Mouse (Mus musculus): Measurements from ENCODE around the gene Cep112. TPM values are rescaled to one million over a fixed set of nuclear protein-coding genes. Genes with fewer than 3 reads are reported as not detected.

Gene Cep112
- polyA plus RNA-seq, 1 experiment: 1.3 TPM

DNA sequence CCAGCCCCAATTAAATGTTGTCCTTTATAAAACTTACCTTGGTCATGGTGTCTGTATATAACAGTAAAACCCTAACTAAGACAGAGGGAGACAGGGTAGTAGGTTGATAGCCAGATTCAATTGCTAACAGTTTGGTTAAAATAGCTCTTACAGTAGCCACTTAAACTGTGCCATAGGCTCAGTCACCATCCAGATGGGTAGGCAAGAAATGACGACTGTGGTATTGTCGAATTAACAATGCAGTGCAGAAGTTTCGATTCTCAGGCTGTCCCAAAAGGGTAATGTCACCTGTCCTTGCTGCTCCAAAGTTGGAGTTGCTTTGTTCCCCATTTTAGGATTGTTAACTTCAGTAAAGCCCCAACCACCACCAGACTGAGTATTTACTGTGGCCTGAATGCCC, 446.8 kb downstream of the Cep112 start:
- 95% methylated on average over 3 of the region's 3 CpGs for WGBS
- Histone ChIP-seq H3K4me1 (ENCODE audit: control insufficient read depth, insufficient read depth, low read length) (no peaks in the 10 kb centered on the region), H3K27ac (ENCODE audit: insufficient read depth, low read length) (no peak overlapping the region), H3K27me3 (ENCODE audit: control insufficient read depth, insufficient read depth, low read length) (no peaks in the 10 kb centered on the region), H3K4me3 (replicated peaks; ENCODE audit: insufficient read depth, low read depth, low read length) (no peak overlapping the region)
- no peak for TF ChIP-seq CTCF (IDR thresholded peaks at IDR 0.05; ENCODE audit: borderline replicate concordance, insufficient read depth, low read depth, low read length)
- no peak for TF ChIP-seq POLR2A (IDR thresholded peaks at IDR 0.05; ENCODE audit: borderline replicate concordance, insufficient read depth, low read length)
- DNase-seq: no peak

DNA sequence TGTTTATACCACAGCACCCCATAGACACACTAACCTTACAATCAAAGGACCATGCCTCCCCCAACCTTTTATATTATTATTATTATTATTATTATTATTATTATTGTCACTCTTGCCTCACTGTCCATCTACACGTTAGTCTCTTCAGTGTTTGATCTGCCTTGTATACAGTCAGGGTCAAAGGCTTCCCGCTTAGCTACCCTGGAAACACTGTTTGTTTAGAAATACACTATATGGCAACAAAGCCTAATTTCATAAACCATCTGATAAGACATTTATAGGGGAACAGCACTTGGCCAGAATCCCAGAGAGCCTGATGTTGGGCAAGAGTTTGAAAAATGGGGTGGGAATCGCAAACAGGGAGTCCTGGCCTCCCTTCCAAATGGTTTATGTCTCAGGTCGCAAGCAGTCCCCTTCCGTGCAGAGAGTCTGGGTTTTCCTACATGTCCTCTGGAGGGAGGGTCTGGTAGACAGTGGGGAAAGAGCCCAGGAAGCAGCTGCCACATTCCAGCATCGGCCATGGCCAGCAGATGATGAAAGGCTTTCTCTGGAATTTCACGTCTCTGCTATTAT, 451.7 kb downstream of the Cep112 start:
- 84% methylated on average over 7 of the region's 7 CpGs for WGBS

GRCm38 (mm10) chr11:108877520-108877919, 452.5 kb downstream of the Cep112 start:
- Histone ChIP-seq H3K27me3 (ENCODE audit: control insufficient read depth, insufficient read depth, low read length) (no peaks in the 10 kb centered on the region), H3K4me1 (ENCODE audit: control insufficient read depth, insufficient read depth, low read length) (no peaks in the 10 kb centered on the region), H3K27ac (ENCODE audit: insufficient read depth, low read length) (no peak overlapping the region), H3K4me3 (replicated peaks; ENCODE audit: insufficient read depth, low read depth, low read length) (no peak overlapping the region)
- DNase-seq: no peak
- TF ChIP-seq CTCF (IDR thresholded peaks at IDR 0.05; ENCODE audit: borderline replicate concordance, insufficient read depth, low read depth, low read length) (no peak), POLR2A (IDR thresholded peaks at IDR 0.05; ENCODE audit: borderline replicate concordance, insufficient read depth, low read length) (no peak)
- WGBS: 79% methylated on average over 5 of the region's 5 CpGs

More for the DNA sequence above, 451.7 kb downstream of the Cep112 start:
- H3K27me3 ChIP-seq (ENCODE audit: control insufficient read depth, insufficient read depth, low read length): no peaks in the 10 kb centered on the region
- H3K27ac ChIP-seq (ENCODE audit: insufficient read depth, low read length): no peak overlapping the region
- no peak for DNase-seq
- TF ChIP-seq CTCF (IDR thresholded peaks at IDR 0.05; ENCODE audit: borderline replicate concordance, insufficient read depth, low read depth, low read length) (no peak), POLR2A (IDR thresholded peaks at IDR 0.05; ENCODE audit: borderline replicate concordance, insufficient read depth, low read length) (no peak)
- no peaks in the 10 kb centered on the region for H3K4me1 ChIP-seq (ENCODE audit: control insufficient read depth, insufficient read depth, low read length)
- no peak overlapping the region for H3K4me3 ChIP-seq (replicated peaks; ENCODE audit: insufficient read depth, low read depth, low read length)

DNA sequence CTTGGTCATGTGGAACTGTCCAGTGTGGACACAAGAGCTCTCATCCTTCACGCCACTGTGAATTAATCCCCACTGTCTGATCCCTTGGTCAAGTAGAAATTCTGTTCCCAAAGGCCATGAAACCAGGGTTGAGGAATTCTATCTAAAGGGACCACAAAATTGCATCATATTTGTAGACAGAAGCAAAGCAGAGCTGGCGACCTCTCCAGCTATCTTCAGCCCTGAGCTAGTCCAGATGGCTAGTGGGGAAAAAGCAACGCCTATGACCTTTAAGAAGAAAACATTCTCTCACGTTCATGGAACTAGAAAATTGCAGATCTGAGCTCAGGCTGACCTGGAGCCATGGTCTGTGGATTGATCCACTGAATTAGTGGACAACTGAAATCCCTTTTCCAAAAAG, 455.6 kb downstream of the Cep112 start:
- Histone ChIP-seq H3K4me3 (replicated peaks; ENCODE audit: insufficient read depth, low read depth, low read length) (no peak overlapping the region), H3K27ac (ENCODE audit: insufficient read depth, low read length) (no peak overlapping the region), H3K27me3 (ENCODE audit: control insufficient read depth, insufficient read depth, low read length) (no peaks in the 10 kb centered on the region), H3K4me1 (ENCODE audit: control insufficient read depth, insufficient read depth, low read length) (no peaks in the 10 kb centered on the region)
- WGBS: 52% methylated on average over 4 of the region's 4 CpGs
- DNase-seq: no peak
- TF ChIP-seq CTCF (IDR thresholded peaks at IDR 0.05; ENCODE audit: borderline replicate concordance, insufficient read depth, low read depth, low read length) (no peak), POLR2A (IDR thresholded peaks at IDR 0.05; ENCODE audit: borderline replicate concordance, insufficient read depth, low read length) (no peak)

- no peak for DNase-seq
- H3K4me1 ChIP-seq (ENCODE audit: control insufficient read depth, insufficient read depth, low read length): no peaks in the 10 kb centered on the region
- WGBS: 92% methylated on average over 5 of the region's 5 CpGs
- TF ChIP-seq CTCF (IDR thresholded peaks at IDR 0.05; ENCODE audit: borderline replicate concordance, insufficient read depth, low read depth, low read length) (no peak), POLR2A (IDR thresholded peaks at IDR 0.05; ENCODE audit: borderline replicate concordance, insufficient read depth, low read length) (no peak)
- H3K27me3 ChIP-seq (ENCODE audit: control insufficient read depth, insufficient read depth, low read length): no peaks in the 10 kb centered on the region
- no peak overlapping the region for H3K4me3 ChIP-seq (replicated peaks; ENCODE audit: insufficient read depth, low read depth, low read length)
- no peak overlapping the region for H3K27ac ChIP-seq (ENCODE audit: insufficient read depth, low read length)
Observed at GRCm38 (mm10) chr11:108881662-108882061, 456.7 kb downstream of the Cep112 start.

DNA sequence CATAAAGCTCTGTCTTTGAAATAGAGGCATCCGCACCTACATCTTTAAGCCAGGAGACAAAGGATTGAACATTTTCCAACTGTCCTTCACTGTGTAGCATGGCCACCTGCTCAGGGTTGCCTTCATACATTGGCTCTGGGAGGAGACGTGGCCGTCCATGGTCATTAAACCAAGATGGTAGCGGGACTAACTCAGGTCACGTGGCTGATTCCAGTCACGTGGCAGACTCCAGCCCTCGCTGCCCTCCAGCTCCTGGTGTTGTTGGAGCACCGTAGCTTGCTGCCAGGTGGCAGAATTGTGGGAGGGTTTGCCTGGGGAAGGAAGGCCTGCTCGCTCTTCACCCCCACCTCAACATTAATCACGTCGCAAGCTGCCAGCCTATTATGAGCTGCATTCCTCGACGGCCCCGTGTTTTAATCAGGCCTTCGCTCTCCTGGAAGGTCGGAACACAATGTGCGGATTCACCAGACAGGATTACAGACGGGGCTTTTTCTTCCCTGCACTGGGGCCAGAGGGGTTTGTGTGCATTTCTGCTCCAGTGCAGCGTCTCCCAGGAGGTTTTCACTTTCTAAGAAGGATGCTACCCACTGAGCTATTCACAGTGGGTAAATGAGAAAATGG, 460.4 kb downstream of the Cep112 start:
- no peak overlapping the region for H3K4me3 ChIP-seq (replicated peaks; ENCODE audit: insufficient read depth, low read depth, low read length)
- no peaks in the 10 kb centered on the region for H3K27me3 ChIP-seq (ENCODE audit: control insufficient read depth, insufficient read depth, low read length)
- WGBS: 43% methylated on average over 19 of the region's 19 CpGs
- no peak for DNase-seq
- H3K27ac ChIP-seq (ENCODE audit: insufficient read depth, low read length): no peak overlapping the region
- H3K4me1 ChIP-seq (ENCODE audit: control insufficient read depth, insufficient read depth, low read length): no peaks in the 10 kb centered on the region
- TF ChIP-seq POLR2A (IDR thresholded peaks at IDR 0.05; ENCODE audit: borderline replicate concordance, insufficient read depth, low read length): no peak
- no peak for TF ChIP-seq CTCF (IDR thresholded peaks at IDR 0.05; ENCODE audit: borderline replicate concordance, insufficient read depth, low read depth, low read length)

GRCm38 (mm10) chr11:108886060-108886459, 461.1 kb downstream of the Cep112 start:
- Histone ChIP-seq H3K4me3 (replicated peaks; ENCODE audit: insufficient read depth, low read depth, low read length) (no peak overlapping the region), H3K4me1 (ENCODE audit: control insufficient read depth, insufficient read depth, low read length) (peaks cover 2% of the 10 kb centered on the region; the same call in 1 of the 2 replicates), H3K27me3 (ENCODE audit: control insufficient read depth, insufficient read depth, low read length) (no peaks in the 10 kb centered on the region), H3K27ac (ENCODE audit: insufficient read depth, low read length) (no peak overlapping the region)
- TF ChIP-seq CTCF (IDR thresholded peaks at IDR 0.05; ENCODE audit: borderline replicate concordance, insufficient read depth, low read depth, low read length) (no peak), POLR2A (IDR thresholded peaks at IDR 0.05; ENCODE audit: borderline replicate concordance, insufficient read depth, low read length) (no peak)
- no peak for DNase-seq
- 77% methylated on average over 8 of the region's 8 CpGs for WGBS

- no peak overlapping the region for H3K27ac ChIP-seq (ENCODE audit: insufficient read depth, low read length)
- H3K27me3 ChIP-seq (ENCODE audit: control insufficient read depth, insufficient read depth, low read length): no peaks in the 10 kb centered on the region; the same call in 1 of the 2 replicates
- DNase-seq: peak in 1 of 2 experiments; percentile 32
- 78% methylated on average over 11 of the region's 11 CpGs for WGBS
- H3K4me3 ChIP-seq (replicated peaks; ENCODE audit: insufficient read depth, low read depth, low read length): no peak overlapping the region
- no peak for TF ChIP-seq POLR2A (IDR thresholded peaks at IDR 0.05; ENCODE audit: borderline replicate concordance, insufficient read depth, low read length)
- peak; percentile 49; the same call in 1 of the 2 replicates for TF ChIP-seq CTCF (IDR thresholded peaks at IDR 0.05; ENCODE audit: borderline replicate concordance, insufficient read depth, low read depth, low read length)
- peaks cover 2% of the 10 kb centered on the region; the same call in 1 of the 2 replicates for H3K4me1 ChIP-seq (ENCODE audit: control insufficient read depth, insufficient read depth, low read length)
Observed at GRCm38 (mm10) chr11:108889121-108889520, 464.1 kb downstream of the Cep112 start.

Measured in cerebellum, adult 2 months (tissue).